In the genomic region with DNA sequence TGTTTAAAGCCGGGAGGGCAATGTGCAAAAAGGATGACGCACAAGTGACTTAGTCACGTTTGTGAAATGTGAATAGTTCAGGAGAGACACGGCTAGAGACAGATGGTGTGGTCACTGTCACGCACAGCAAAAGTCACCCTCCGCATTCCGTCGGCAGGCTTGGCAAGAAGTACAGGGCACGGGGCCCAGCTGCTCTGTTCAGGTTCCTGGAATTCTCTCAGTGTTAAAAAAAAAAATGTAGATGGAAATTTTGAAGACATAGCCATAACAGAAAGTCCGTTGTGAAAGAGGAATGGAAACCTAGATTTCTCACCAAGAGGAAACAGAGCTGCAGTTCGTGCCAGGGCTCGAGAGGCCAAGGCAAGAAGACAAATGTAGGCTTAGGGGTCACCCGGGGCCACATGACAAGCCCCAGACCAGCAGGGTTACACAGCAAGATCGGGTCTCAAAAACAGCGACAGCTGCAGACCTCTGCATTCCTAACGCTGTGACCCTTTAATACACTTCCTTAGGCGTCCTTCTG, we compare ENCODE assay signal across 10 mouse cellular contexts. TPM values are rescaled to one million over a fixed set of nuclear protein-coding genes. Genes with fewer than 3 reads are reported as not detected.
DNase-seq lines count a peak whose midpoint lies in the region; ATAC-seq and TF ChIP-seq lines count a peak whose summit lies in the region.
"Had no signal": no experiment of that assay in that cellular context is flagged by ENCODE, and none has a peak within 500 bp of the region (broad histone marks: within the 10 kb centered on the region; RNA-seq: fewer than 3 reads in every experiment).

No protein-coding gene starts in this region.

- peak; percentile 79 for TF ChIP-seq EP300 in heart, adult 2 months (IDR thresholded peaks at IDR 0.05; ENCODE audit: insufficient read depth, low read depth, low read length)

- H3K79me2 ChIP-seq in heart, adult 2 months (replicated peaks; ENCODE audit: control insufficient read depth, insufficient read depth, low read length): no peaks in the 10 kb centered on the region

- peak overlapping the region; percentile 27; the same call in 1 of the 2 replicates for H3K27ac ChIP-seq in limb, embryonic 14.5 days (replicated peaks; ENCODE audit: low read depth, low read length)
- no peak overlapping the region for H3K27ac ChIP-seq in limb, embryonic 10.5 days
- H3K27ac ChIP-seq in heart, adult 2 months: peak overlapping the region; percentile 75
- H3K27ac ChIP-seq in forebrain, embryonic 16.5 days (ENCODE audit: low read length): no peak overlapping the region

- no peaks in the 10 kb centered on the region for H3K27me3 ChIP-seq in limb, embryonic 14.5 days (ENCODE audit: control insufficient read depth, insufficient read depth, low read length)
- H3K27me3 ChIP-seq in limb, embryonic 10.5 days (ENCODE audit: low read depth, poor library complexity, severe bottlenecking): no peaks in the 10 kb centered on the region
- H3K27me3 ChIP-seq in heart, adult 2 months (ENCODE audit: control insufficient read depth, insufficient read depth, low read length): no peaks in the 10 kb centered on the region
- no peaks in the 10 kb centered on the region for H3K27me3 ChIP-seq in forebrain, embryonic 16.5 days (replicated peaks; ENCODE audit: control insufficient read depth, insufficient read depth, low read length)

- H3K4me3 ChIP-seq in limb, embryonic 14.5 days (replicated peaks; ENCODE audit: low read length): no peak overlapping the region
- H3K4me3 ChIP-seq in limb, embryonic 10.5 days: no peak overlapping the region
- H3K4me3 ChIP-seq in heart, adult 2 months: peak overlapping the region; percentile 26; the same call in 1 of the 2 replicates
- H3K4me3 ChIP-seq in forebrain, embryonic 16.5 days (replicated peaks; ENCODE audit: low read length): no peak overlapping the region

- ATAC-seq in limb, embryonic 14.5 days (ENCODE audit: low FRiP score, low read depth): 0 out of 2 replicates have a peak, but pooled peaks have one; percentile 36
- no peak for ATAC-seq in forebrain, embryonic 16.5 days

- no peak for TF ChIP-seq CTCF in heart, adult 2 months (IDR thresholded peaks at IDR 0.05)

- intact Hi-C loops in heart, adult 2 months (cut with DNase I): no loop called here
- intact Hi-C loops in left cerebral cortex, postnatal 25 days (cut with DNase I): loop anchor here (5.0 kb wide), 1 partner anchor 104 kb away; no protein-coding TSS in a partner anchor

- H3K4me2 ChIP-seq in limb, embryonic 14.5 days (replicated peaks; ENCODE audit: low read depth, low read length, severe bottlenecking): no peak overlapping the region
- no peak overlapping the region for H3K4me2 ChIP-seq in forebrain, embryonic 16.5 days (ENCODE audit: low read length)

- H3K9ac ChIP-seq in limb, embryonic 14.5 days (ENCODE audit: low read depth, low read length, severe bottlenecking): no peak overlapping the region
- H3K9ac ChIP-seq in heart, adult 2 months (ENCODE audit: low read depth, low read length): peak overlapping the region; percentile 43; the same call in 1 of the 2 replicates
- no peak overlapping the region for H3K9ac ChIP-seq in forebrain, embryonic 16.5 days (replicated peaks; ENCODE audit: low read depth, low read length)

- WGBS in limb, embryonic 14.5 days: 50% methylated on average over 17 of the region's 17 CpGs
- WGBS in limb, embryonic 10.5 days: 66% methylated on average over 17 of the region's 17 CpGs
- WGBS in heart, adult 2 months: 2% methylated on average over 17 of the region's 17 CpGs
- WGBS in forebrain, embryonic 16.5 days: 63% methylated on average over 17 of the region's 17 CpGs

- no peak for TF ChIP-seq POLR2A in limb, embryonic 14.5 days (IDR thresholded peaks at IDR 0.05; ENCODE audit: borderline replicate concordance, extremely low read depth, insufficient read depth, insufficient read length)
- TF ChIP-seq POLR2A in heart, adult 2 months (IDR thresholded peaks at IDR 0.05; ENCODE audit: insufficient read depth, low read depth, low read length): no peak

- DNase-seq in limb, embryonic 14.5 days (ENCODE audit: low spot score): peak; percentile 38
- DNase-seq in limb, embryonic 10.5 days (ENCODE audit: low spot score): no peak
- DNase-seq in adrenal gland, postnatal 36 days: peak; percentile 67 to 70
- DNase-seq in heart, adult 2 months: peak; percentile 71 to 77
- DNase-seq in left cerebral cortex, postnatal 25 days (ENCODE audit: low spot score in 2 of 2): peak; percentile 43 to 73
- peak; percentile 23 for DNase-seq in right cerebral cortex, postnatal 25 days
- no peak for DNase-seq in thymus, postnatal 0 days (ENCODE audit: low spot score)

- H3K4me1 ChIP-seq in limb, embryonic 14.5 days (ENCODE audit: control insufficient read depth, insufficient read depth, low read length): peaks cover 8% of the 10 kb centered on the region
- H3K4me1 ChIP-seq in limb, embryonic 10.5 days: peaks cover 16% of the 10 kb centered on the region
- H3K4me1 ChIP-seq in heart, adult 2 months (ENCODE audit: control insufficient read depth, insufficient read depth, low read length): peaks cover 13% of the 10 kb centered on the region
- H3K4me1 ChIP-seq in forebrain, embryonic 16.5 days (replicated peaks; ENCODE audit: control insufficient read depth, insufficient read depth, low read length): peaks cover 4% of the 10 kb centered on the region; the same call in 1 of the 2 replicates

- peaks cover 6% of the 10 kb centered on the region for H3K36me3 ChIP-seq in limb, embryonic 14.5 days (ENCODE audit: control insufficient read depth, insufficient read depth, low read length)
- H3K36me3 ChIP-seq in limb, embryonic 10.5 days: peaks cover 11% of the 10 kb centered on the region
- H3K36me3 ChIP-seq in heart, adult 2 months (ENCODE audit: control insufficient read depth, insufficient read depth, low read length): no peaks in the 10 kb centered on the region
- H3K36me3 ChIP-seq in forebrain, embryonic 16.5 days (ENCODE audit: control insufficient read depth, insufficient read depth): peaks cover 2% of the 10 kb centered on the region; the same call in 1 of the 2 replicates

- no peaks in the 10 kb centered on the region for H3K9me3 ChIP-seq in limb, embryonic 14.5 days (ENCODE audit: control insufficient read depth, low read length)
- H3K9me3 ChIP-seq in limb, embryonic 10.5 days (replicated peaks): no peaks in the 10 kb centered on the region
- H3K9me3 ChIP-seq in forebrain, embryonic 16.5 days (ENCODE audit: control insufficient read depth, low read length): no peaks in the 10 kb centered on the region

RNA-seq across cellular contexts. Expression of gene Olfr279, which starts 20.7 kb away (rescaled TPM):
- polyA plus RNA-seq in limb, embryonic 14.5 days (2012; rRNA removed): not detected in 2 replicates
- polyA plus RNA-seq in limb, embryonic 14.5 days (2014; fragmentation: Nextera tagmentation; extraction: Ambion mirVana): not detected in 2 replicates
- polyA plus RNA-seq in limb, embryonic 10.5 days (2016; fragmentation: Nextera tagmentation; extraction: Ambion mirVana): not detected in 2 replicates
- not detected for total RNA-seq in adrenal gland, postnatal 36 days (2021)
- not detected for total RNA-seq in heart, adult 2 months (2021)
- not detected in 2 replicates for polyA plus RNA-seq in heart, adult 2 months (2012; rRNA removed)
- not detected for total RNA-seq in left cerebral cortex, postnatal 25 days (2021)
- polyA plus RNA-seq in forebrain, embryonic 16.5 days (2015; fragmentation: Nextera tagmentation; extraction: Ambion mirVana): not detected in 2 replicates
- polyA plus RNA-seq in thymus, postnatal 0 days (2015; fragmentation: Nextera tagmentation; extraction: Ambion mirVana): not detected in 2 replicates
- total RNA-seq: left cerebral cortex, postnatal 10 days had no signal
- polyA plus RNA-seq: stomach, embryonic 14.5 days had no signal

RNA-seq across cellular contexts. Expression of gene Kansl2, which starts 21.2 kb away (rescaled TPM):
- polyA plus RNA-seq in limb, embryonic 14.5 days (2012; rRNA removed): 99.8 and 105 TPM in 2 replicates
- 104 and 108 TPM in 2 replicates for polyA plus RNA-seq in limb, embryonic 14.5 days (2014; fragmentation: Nextera tagmentation; extraction: Ambion mirVana)
- polyA plus RNA-seq in limb, embryonic 10.5 days (2016; fragmentation: Nextera tagmentation; extraction: Ambion mirVana): 168 and 181 TPM in 2 replicates
- 10 to 100 TPM; 88.0 to 91.3 TPM for total RNA-seq in adrenal gland, postnatal 36 days (2021)
- total RNA-seq in heart, adult 2 months (2021): 10 to 100 TPM; 74.5 to 86.0 TPM
- 37.0 and 50.2 TPM in 2 replicates for polyA plus RNA-seq in heart, adult 2 months (2012; rRNA removed)
- total RNA-seq in left cerebral cortex, postnatal 25 days (2021): 10 to 100 TPM; 58.1 to 62.6 TPM
- 130 and 141 TPM in 2 replicates for polyA plus RNA-seq in forebrain, embryonic 16.5 days (2015; fragmentation: Nextera tagmentation; extraction: Ambion mirVana)
- 98.8 and 108 TPM in 2 replicates for polyA plus RNA-seq in thymus, postnatal 0 days (2015; fragmentation: Nextera tagmentation; extraction: Ambion mirVana)

RNA-seq across cellular contexts. Expression of gene Lalba, which starts 30.3 kb away (rescaled TPM):
- polyA plus RNA-seq in limb, embryonic 14.5 days (2012; rRNA removed): 0.14 and 0.32 TPM in 2 replicates
- not detected in 2 replicates for polyA plus RNA-seq in limb, embryonic 14.5 days (2014; fragmentation: Nextera tagmentation; extraction: Ambion mirVana)
- 0.25 and 0.67 TPM in 2 replicates for polyA plus RNA-seq in limb, embryonic 10.5 days (2016; fragmentation: Nextera tagmentation; extraction: Ambion mirVana)
- total RNA-seq in adrenal gland, postnatal 36 days (2021): not detected
- not detected for total RNA-seq in heart, adult 2 months (2021)
- polyA plus RNA-seq in heart, adult 2 months (2012; rRNA removed): 0.45 TPM in 1 of 2 replicates, not detected in the other
- total RNA-seq in left cerebral cortex, postnatal 25 days (2021): not detected
- polyA plus RNA-seq in forebrain, embryonic 16.5 days (2015; fragmentation: Nextera tagmentation; extraction: Ambion mirVana): not detected in 2 replicates
- 0.18 TPM in 1 of 2 replicates, not detected in the other for polyA plus RNA-seq in thymus, postnatal 0 days (2015; fragmentation: Nextera tagmentation; extraction: Ambion mirVana)
- total RNA-seq: left cerebral cortex, postnatal 10 days had no signal
- polyA plus RNA-seq: stomach, embryonic 14.5 days had no signal

RNA-seq across cellular contexts. Expression of gene OR5BS1P, which starts 43.2 kb away (rescaled TPM):
- polyA plus RNA-seq in limb, embryonic 14.5 days (2012; rRNA removed): not detected in 2 replicates
- polyA plus RNA-seq in limb, embryonic 14.5 days (2014; fragmentation: Nextera tagmentation; extraction: Ambion mirVana): not detected in 2 replicates
- polyA plus RNA-seq in limb, embryonic 10.5 days (2016; fragmentation: Nextera tagmentation; extraction: Ambion mirVana): not detected in 2 replicates
- total RNA-seq in adrenal gland, postnatal 36 days (2021): not detected
- not detected for total RNA-seq in heart, adult 2 months (2021)
- polyA plus RNA-seq in heart, adult 2 months (2012; rRNA removed): not detected in 2 replicates
- total RNA-seq in left cerebral cortex, postnatal 25 days (2021): not detected
- not detected in 2 replicates for polyA plus RNA-seq in forebrain, embryonic 16.5 days (2015; fragmentation: Nextera tagmentation; extraction: Ambion mirVana)
- polyA plus RNA-seq in thymus, postnatal 0 days (2015; fragmentation: Nextera tagmentation; extraction: Ambion mirVana): 0.03 TPM in 1 of 2 replicates, not detected in the other
- total RNA-seq: left cerebral cortex, postnatal 10 days had no signal
- polyA plus RNA-seq: stomach, embryonic 14.5 days had no signal

RNA-seq across cellular contexts. Expression of gene Ccnt1, which starts 57.9 kb away (rescaled TPM):
- polyA plus RNA-seq in limb, embryonic 14.5 days (2012; rRNA removed): 19.4 and 21.6 TPM in 2 replicates
- polyA plus RNA-seq in limb, embryonic 14.5 days (2014; fragmentation: Nextera tagmentation; extraction: Ambion mirVana): 45.3 and 53.4 TPM in 2 replicates
- polyA plus RNA-seq in limb, embryonic 10.5 days (2016; fragmentation: Nextera tagmentation; extraction: Ambion mirVana): 60.7 and 68.0 TPM in 2 replicates
- 10 to 100 TPM; 55.6 to 67.1 TPM for total RNA-seq in adrenal gland, postnatal 36 days (2021)
- 10 to 100 TPM; 26.8 to 27.6 TPM for total RNA-seq in heart, adult 2 months (2021)
- 9.3 and 15.4 TPM in 2 replicates for polyA plus RNA-seq in heart, adult 2 months (2012; rRNA removed)
- 10 to 100 TPM; 45.5 to 45.9 TPM for total RNA-seq in left cerebral cortex, postnatal 25 days (2021)
- polyA plus RNA-seq in forebrain, embryonic 16.5 days (2015; fragmentation: Nextera tagmentation; extraction: Ambion mirVana): 74.5 and 78.4 TPM in 2 replicates
- 51.1 and 55.8 TPM in 2 replicates for polyA plus RNA-seq in thymus, postnatal 0 days (2015; fragmentation: Nextera tagmentation; extraction: Ambion mirVana)

Comparison
In these comparisons a context has a peak if more than half of its experiments do, and no peak if none do; other contexts are left out.
1. DNase-seq: peak in limb, embryonic 14.5 days (single experiment), adrenal gland, postnatal 36 days (2 of 2), heart, adult 2 months (2 of 2), left cerebral cortex, postnatal 25 days (2 of 2) and right cerebral cortex, postnatal 25 days (single experiment); none in limb, embryonic 10.5 days (single experiment) and thymus, postnatal 0 days (single experiment).
2. H3K27ac ChIP-seq: peak in limb, embryonic 14.5 days (single experiment) and heart, adult 2 months (single experiment); none in limb, embryonic 10.5 days (single experiment) and forebrain, embryonic 16.5 days (single experiment).